Mouse (Mus musculus): ENCODE data around the gene Usf1. TPM values are rescaled to one million over a fixed set of nuclear protein-coding genes. Genes with fewer than 3 reads are reported as not detected.

Gene Usf1
- total and polyA plus RNA-seq, 3 experiments, result 37.4 to 73.7 (median 54.9) TPM

GRCm38 (mm10) chr1:171435288-171435814 is 24.2 kb downstream of the Usf1 start:
- Histone ChIP-seq H3K4me1 (ENCODE audit: control insufficient read depth in 1 of 2, insufficient read depth in 2 of 2) (peaks cover 3 to 29% of the 10 kb centered on the region in 2 experiments; a peak in 2 of 4 replicates), H3K4me2 (ENCODE audit: insufficient read depth, low read depth, poor library complexity, severe bottlenecking) (no peak overlapping the region), H3K9me3 (replicated peaks; ENCODE audit: low read length) (no peaks in the 10 kb centered on the region), H3K79me2 (replicated peaks; ENCODE audit: control insufficient read depth, extremely low read depth, insufficient read depth, poor library complexity, severe bottlenecking) (no peaks in the 10 kb centered on the region), H3K9ac (ENCODE audit: insufficient read depth, low read depth) (no peak overlapping the region), H3K27ac (ENCODE audit: insufficient read depth, low read depth) (no peak overlapping the region), H3K27me3 (replicated peaks) (peaks cover 39% of the 10 kb centered on the region), H3K36me3 (replicated peaks in 1 of 2; ENCODE audit: control insufficient read depth in 1 of 2, insufficient read depth in 1 of 2, low read length in 1 of 2) (no peaks in the 10 kb centered on the region), H3K4me3 (replicated peaks in 1 of 3; ENCODE audit: low read depth in 2 of 3, low read length in 2 of 3, poor library complexity in 1 of 3) (no peak overlapping the region)
- dilution Hi-C loops (cut with MboI; ENCODE audit: extremely low pct_ligation_motif_present, extremely low pct_unique_long_range_greater_than_20kb, low sequenced_read_pairs), result no loop called here
- no peak for TF ChIP-seq BHLHE40 (IDR thresholded peaks at IDR 0.05; ENCODE audit: low read depth, low read length)
- no peak for TF ChIP-seq NELFE (IDR thresholded peaks at IDR 0.05; ENCODE audit: low read depth, low read length)
- TF ChIP-seq USF1 (IDR thresholded peaks at IDR 0.05; ENCODE audit: low read depth, low read length), result no peak
- TF ChIP-seq NRF1 (IDR thresholded peaks at IDR 0.05; ENCODE audit: low read depth, low read length), result no peak
- TF ChIP-seq CHD2 (IDR thresholded peaks at IDR 0.05; ENCODE audit: low read length), result no peak
- no peak for TF ChIP-seq JUND (conservative IDR thresholded peaks at IDR 0.05; ENCODE audit: low read depth, low read length)
- no peak for TF ChIP-seq MAX (IDR thresholded peaks at IDR 0.05; ENCODE audit: low read length)
- TF ChIP-seq IRF4 (IDR thresholded peaks at IDR 0.05; ENCODE audit: low read depth, low read length), result no peak
- no peak for TF ChIP-seq POLR2AphosphoS2 (IDR thresholded peaks at IDR 0.05; ENCODE audit: low read depth, low read length)
- TF ChIP-seq USF2 (conservative IDR thresholded peaks at IDR 0.05; ENCODE audit: low read depth, low read length), result no peak
- no peak for TF ChIP-seq ZMIZ1 (IDR thresholded peaks at IDR 0.05; ENCODE audit: low read depth, low read length)
- TF ChIP-seq MXI1 (IDR thresholded peaks at IDR 0.05; ENCODE audit: low read depth, low read length), result no peak
- no peak for TF ChIP-seq HCFC1 (IDR thresholded peaks at IDR 0.05; ENCODE audit: low read depth, low read length)
- TF ChIP-seq MYC (IDR thresholded peaks at IDR 0.05; ENCODE audit: low read depth, low read length), result no peak
- TF ChIP-seq MEF2A (IDR thresholded peaks at IDR 0.05; ENCODE audit: borderline replicate concordance, low read depth, low read length), result no peak
- TF ChIP-seq GABPA (IDR thresholded peaks at IDR 0.05; ENCODE audit: insufficient replicate concordance, low read depth, low read length), result no peak
- TF ChIP-seq E2F4 (IDR thresholded peaks at IDR 0.05; ENCODE audit: insufficient replicate concordance, low read depth, low read length), result no peak
- no peak for TF ChIP-seq MAFK (IDR thresholded peaks at IDR 0.05; ENCODE audit: insufficient replicate concordance, low read length)
- no peak for TF ChIP-seq JUN (IDR thresholded peaks at IDR 0.05; ENCODE audit: insufficient read depth, low read depth, low read length)
- no peak for TF ChIP-seq ETS1 (conservative IDR thresholded peaks at IDR 0.05; ENCODE audit: low read depth, low read length)
- in situ Hi-C loops (cut with MboI; ENCODE audit: low pct_ligation_motif_present, low pct_unique_long_range_greater_than_20kb, low sequenced_read_pairs), result no loop called here
- no peak for DNase-seq (ENCODE audit: extremely low read depth)

- Histone ChIP-seq H3K4me2 (ENCODE audit: insufficient read depth, low read depth, poor library complexity, severe bottlenecking) (no peak overlapping the region), H3K27me3 (replicated peaks) (peaks cover 37% of the 10 kb centered on the region), H3K27ac (ENCODE audit: insufficient read depth, low read depth) (no peak overlapping the region), H3K4me1 (ENCODE audit: control insufficient read depth in 1 of 2, insufficient read depth in 2 of 2) (peaks cover 3 to 29% of the 10 kb centered on the region in 2 experiments; a peak in 2 of 4 replicates), H3K9ac (ENCODE audit: insufficient read depth, low read depth) (no peak overlapping the region), H3K79me2 (replicated peaks; ENCODE audit: control insufficient read depth, extremely low read depth, insufficient read depth, poor library complexity, severe bottlenecking) (no peaks in the 10 kb centered on the region), H3K4me3 (replicated peaks in 1 of 3; ENCODE audit: low read depth in 2 of 3, low read length in 2 of 3, poor library complexity in 1 of 3) (no peak overlapping the region), H3K9me3 (replicated peaks; ENCODE audit: low read length) (no peaks in the 10 kb centered on the region), H3K36me3 (replicated peaks in 1 of 2; ENCODE audit: control insufficient read depth in 1 of 2, insufficient read depth in 1 of 2, low read length in 1 of 2) (no peaks in the 10 kb centered on the region)
- TF ChIP-seq RAD21 (IDR thresholded peaks at IDR 0.05; ENCODE audit: low read depth, low read length) (no peak), JUN (IDR thresholded peaks at IDR 0.05; ENCODE audit: insufficient read depth, low read depth, low read length) (no peak)
- in situ Hi-C loops (cut with MboI; ENCODE audit: low pct_ligation_motif_present, low pct_unique_long_range_greater_than_20kb, low sequenced_read_pairs), result no loop called here
- dilution Hi-C loops (cut with MboI; ENCODE audit: extremely low pct_ligation_motif_present, extremely low pct_unique_long_range_greater_than_20kb, low sequenced_read_pairs), result no loop called here
- DNase-seq (ENCODE audit: extremely low read depth), result no peak
Observed at GRCm38 (mm10) chr1:171435974-171436373, 24.9 kb downstream of the Usf1 start.
